Mouse (Mus musculus): Measurements from ENCODE around the gene Hirip3.

- no peak for TF ChIP-seq GATA1 (IDR thresholded peaks at IDR 0.05; ENCODE audit: low read length)
- TF ChIP-seq TAL1 (IDR thresholded peaks at IDR 0.05; ENCODE audit: low read length), result no peak
Observed at GRCm38 (mm10) chr7:126823940-126824339, 37.8 kb upstream of the Hirip3 start.

All from erythroblast, embryonic 14.5 days (primary cell).